Mouse (Mus musculus) MEL (cell line): ENCODE measurements around the gene Mapk8ip1. TPM values are rescaled to one million over a fixed set of nuclear protein-coding genes. Genes with fewer than 3 reads are reported as not detected.

Experiments used
- DNase-seq: peaks from one replicate; pipeline ENCODE4 v3.0.0; 2011; ENCODE audit warnings: low read depth, low spot score
- H3K27ac ChIP-seq: 2 replicates; pipeline ENCODE4 v1.5.1; 2012; ENCODE audit warnings: low read depth, mild to moderate bottlenecking, control low read depth, low read length, moderate library complexity; ENCODE audit not compliant: control insufficient read depth
- H3K27me3 ChIP-seq, 2 experiments: fragments of 150-350 bp in 1 of 2; sonication (generic) in 1 of 2; 2 replicates each; pipeline ENCODE4 v1.6.1; 2012; ENCODE audit warnings: low read length in 2 of 2, mild to moderate bottlenecking in 2 of 2, improper control_type of control experiment in 1 of 2, moderate library complexity in 1 of 2; ENCODE audit not compliant: insufficient read depth in 2 of 2, control insufficient read depth in 1 of 2
- H3K36me3 ChIP-seq, 2 experiments: 2 replicates each; pipeline ENCODE4 v1.6.1; 2012 to 2014; ENCODE audit warnings: low read length in 2 of 2, improper control_type of control experiment in 1 of 2, inconsistent platforms in 1 of 2, mild to moderate bottlenecking in 1 of 2; ENCODE audit not compliant: insufficient read depth in 2 of 2, control insufficient read depth in 1 of 2
- H3K4me1 ChIP-seq, 2 experiments: fragments of 150-350 bp in 1 of 2; sonication (generic) in 1 of 2; 2 replicates each; pipeline ENCODE4 v1.6.1; 2012; ENCODE audit warnings: low read length in 2 of 2, improper control_type of control experiment in 1 of 2, mild to moderate bottlenecking in 1 of 2; ENCODE audit not compliant: insufficient read depth in 2 of 2, control insufficient read depth in 1 of 2
- H3K4me3 ChIP-seq, 2 experiments: fragments of 150-350 bp in 1 of 2; sonication (generic) in 1 of 2; 2 replicates each; pipeline ENCODE4 v1.5.1; 2012; ENCODE audit warnings: low read depth in 2 of 2, low read length in 2 of 2, mild to moderate bottlenecking in 2 of 2, moderate library complexity in 2 of 2, control low read depth in 1 of 2, improper control_type of control experiment in 1 of 2; ENCODE audit not compliant: control insufficient read depth in 1 of 2, insufficient read depth in 1 of 2
- H3K79me2 ChIP-seq: 2 replicates; pipeline ENCODE4 v1.6.1; 2012; ENCODE audit warnings: mild to moderate bottlenecking, low read length, moderate library complexity; ENCODE audit not compliant: control insufficient read depth, poor library complexity, insufficient read depth
- H3K9ac ChIP-seq: 2 replicates; pipeline ENCODE4 v1.6.1; 2012; ENCODE audit warnings: low read depth, mild to moderate bottlenecking, control low read depth, low read length, moderate library complexity; ENCODE audit not compliant: control insufficient read depth, poor library complexity, severe bottlenecking
- H3K9me3 ChIP-seq: fragments of 150-350 bp; sonication (generic); replicated peaks from 2 replicates; pipeline ENCODE4 v1.6.1; 2012; ENCODE audit warnings: mild to moderate bottlenecking, low read length, improper control_type of control experiment, moderate library complexity; ENCODE audit not compliant: insufficient read depth
- BHLHE40 ChIP-seq: IDR thresholded peaks from 2 replicates; pipeline ENCODE4 v1.6.1; 2012; ENCODE audit warnings: low read depth, mild to moderate bottlenecking, inconsistent platforms, low read length, improper control_type of control experiment, borderline replicate concordance
- CTCF ChIP-seq, 3 experiments: IDR thresholded peaks in 2 of 3; conservative IDR thresholded peaks in 1 of 3; 2 replicates each; pipeline ENCODE4 v1.5.1; 2011 to 2012; ENCODE audit warnings: low read length in 3 of 3, low read depth in 2 of 3, mild to moderate bottlenecking in 2 of 3, improper control_type of control experiment in 1 of 3, inconsistent platforms in 1 of 3, mixed read lengths in 1 of 3, moderate library complexity in 1 of 3; ENCODE audit not compliant: control insufficient read depth in 1 of 3, insufficient read depth in 1 of 3, poor library complexity in 1 of 3, severe bottlenecking in 1 of 3
- E2F4 ChIP-seq: IDR thresholded peaks from 2 replicates; pipeline ENCODE4 v1.6.1; 2011; ENCODE audit warnings: low read depth, low read length, improper control_type of control experiment, borderline replicate concordance
- EP300 ChIP-seq, 2 experiments: IDR thresholded peaks; 2 replicates each; pipeline ENCODE4 v1.6.1; 2011; ENCODE audit warnings: improper control_type of control experiment in 2 of 2, low read length in 2 of 2, low read depth in 1 of 2, mild to moderate bottlenecking in 1 of 2
- ETS1 ChIP-seq: IDR thresholded peaks from 2 replicates; pipeline ENCODE4 v1.6.1; 2012; ENCODE audit warnings: low read depth, mild to moderate bottlenecking, inconsistent platforms, low read length, improper control_type of control experiment, moderate library complexity
- MAFK ChIP-seq: IDR thresholded peaks from 2 replicates; pipeline ENCODE4 v1.6.1; 2011; ENCODE audit warnings: low read depth, mild to moderate bottlenecking, low read length, improper control_type of control experiment, borderline replicate concordance
- MAZ ChIP-seq: IDR thresholded peaks from 2 replicates; pipeline ENCODE4 v1.6.1; 2012; ENCODE audit warnings: low read depth, mild to moderate bottlenecking, inconsistent platforms, low read length, improper control_type of control experiment
- MYB ChIP-seq: IDR thresholded peaks from 2 replicates; pipeline ENCODE4 v1.6.1; 2011; ENCODE audit warnings: mild to moderate bottlenecking, low read depth, low read length, improper control_type of control experiment
- NRF1 ChIP-seq: IDR thresholded peaks from 2 replicates; pipeline ENCODE4 v1.6.1; 2014; ENCODE audit warnings: low read depth, mild to moderate bottlenecking, inconsistent platforms, low read length, improper control_type of control experiment, moderate library complexity; ENCODE audit not compliant: poor library complexity, insufficient read depth, severe bottlenecking
- POLR2AphosphoS2 ChIP-seq: IDR thresholded peaks from 2 replicates; pipeline ENCODE4 v1.6.1; 2011; ENCODE audit warnings: low read length, improper control_type of control experiment
- POLR2AphosphoS5 ChIP-seq: IDR thresholded peaks from 2 replicates; pipeline ENCODE4 v1.6.1; 2012; ENCODE audit warnings: low read depth, borderline replicate concordance, mild to moderate bottlenecking, inconsistent platforms, low read length, moderate library complexity, mixed read lengths
- RAD21 ChIP-seq: IDR thresholded peaks from 2 replicates; pipeline ENCODE4 v1.6.1; 2011; ENCODE audit warnings: mild to moderate bottlenecking, low read depth, low read length, improper control_type of control experiment
- SIN3A ChIP-seq: IDR thresholded peaks from 2 replicates; pipeline ENCODE4 v1.6.1; 2012; ENCODE audit warnings: low read length, improper control_type of control experiment, inconsistent platforms
- SMC3 ChIP-seq: IDR thresholded peaks from 2 replicates; pipeline ENCODE4 v1.6.1; 2011; ENCODE audit warnings: low read depth, low read length, improper control_type of control experiment
- TCF12 ChIP-seq: IDR thresholded peaks from 2 replicates; pipeline ENCODE4 v1.6.1; 2014; ENCODE audit warnings: low read depth, mild to moderate bottlenecking, inconsistent platforms, low read length, improper control_type of control experiment, moderate library complexity
- polyA plus RNA-seq, 2 experiments: library from polyadenylated mRNA; stranded (reverse) in 1 of 2; unstranded in 1 of 2; fragments of >175 nt in 1 of 2; fragments of >200 nt in 1 of 2; gene quantifications; 2 replicates each; pipeline versions ENCODE4 v1.2.1 to v1.2.4; 2012; ENCODE audit warnings: low replicate concordance in 2 of 2, low read depth in 1 of 2; ENCODE audit not compliant: insufficient read length in 2 of 2, insufficient read depth in 1 of 2, missing spikeins in 1 of 2
- total RNA-seq: library from RNA; depleted of rRNA; stranded (reverse); fragments of 300-350 nt; gene quantifications from 2 replicates; pipeline ENCODE4 v1.2.3, GENCODE M21; 2012

Mapk8ip1 gene
- total and polyA plus RNA-seq, 3 experiments: 2.5 to 3.8 TPM; not detected in 1

DNA sequence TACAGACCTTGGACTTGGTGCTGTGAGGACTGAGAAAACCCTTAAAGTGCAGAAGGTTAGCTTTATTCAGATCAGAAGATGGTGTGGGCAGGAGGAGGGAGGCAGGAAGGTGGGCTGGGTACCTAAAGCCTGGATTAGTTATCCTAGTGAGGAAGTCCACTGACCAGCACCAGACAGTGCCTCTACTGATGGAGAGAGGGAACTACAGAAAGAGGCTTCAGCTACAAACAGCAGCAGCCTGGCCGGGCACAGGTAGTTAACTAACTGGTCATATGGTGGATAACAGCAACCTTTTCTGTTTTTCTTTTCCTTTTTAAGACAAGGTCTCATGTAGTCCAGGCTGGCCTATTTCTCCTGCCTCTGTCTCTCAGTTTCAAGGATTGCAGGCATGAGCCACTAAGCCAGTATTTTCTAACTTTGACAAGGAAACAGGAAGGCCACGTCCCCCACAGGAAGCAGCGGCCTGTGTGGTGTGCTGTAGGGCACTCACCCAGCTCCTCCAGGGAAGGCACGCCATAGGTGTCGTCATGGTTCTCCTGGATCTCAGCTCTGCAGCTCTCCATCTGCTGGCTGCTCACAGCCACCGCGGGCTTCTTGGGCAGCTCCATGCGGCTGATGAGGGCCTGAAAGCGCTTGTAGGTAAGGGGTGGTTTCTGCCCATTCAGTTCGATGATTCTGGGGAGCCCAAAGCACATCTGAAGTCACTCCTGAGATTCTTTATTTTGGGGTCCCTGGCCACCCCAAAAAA, 21.5 kb upstream of the Mapk8ip1 start:
- no peak for DNase-seq
- Histone ChIP-seq H3K9me3 (no peaks in the 10 kb centered on the region), H3K36me3 (peaks cover 0 to 33% of the 10 kb centered on the region in 2 experiments; a peak in 2 of 4 replicates), H3K9ac (no peak overlapping the region), H3K4me3 (no peak overlapping the region), H3K27me3 (no peaks in the 10 kb centered on the region), H3K27ac (no peak overlapping the region), H3K79me2 (peaks cover 5% of the 10 kb centered on the region; the same call in 1 of the 2 replicates), H3K4me1 (no peaks in the 10 kb centered on the region)
- TF ChIP-seq TCF12 (no peak), SMC3 (no peak), CTCF (IDR thresholded peaks at IDR 0.05 in 2 of 3, conservative IDR thresholded peaks at IDR 0.05 in 1 of 3; ENCODE audit: control insufficient read depth in 1 of 3, insufficient read depth in 1 of 3, low read depth in 2 of 3, low read length in 3 of 3, poor library complexity in 1 of 3, severe bottlenecking in 1 of 3) (peak in 2 of 3 experiments; percentile 30 to 33; a peak in 4 of 6 replicates), BHLHE40 (no peak), ETS1 (no peak), EP300 (IDR thresholded peaks at IDR 0.05; ENCODE audit: low read depth in 1 of 2, low read length in 2 of 2) (no peak)

DNA sequence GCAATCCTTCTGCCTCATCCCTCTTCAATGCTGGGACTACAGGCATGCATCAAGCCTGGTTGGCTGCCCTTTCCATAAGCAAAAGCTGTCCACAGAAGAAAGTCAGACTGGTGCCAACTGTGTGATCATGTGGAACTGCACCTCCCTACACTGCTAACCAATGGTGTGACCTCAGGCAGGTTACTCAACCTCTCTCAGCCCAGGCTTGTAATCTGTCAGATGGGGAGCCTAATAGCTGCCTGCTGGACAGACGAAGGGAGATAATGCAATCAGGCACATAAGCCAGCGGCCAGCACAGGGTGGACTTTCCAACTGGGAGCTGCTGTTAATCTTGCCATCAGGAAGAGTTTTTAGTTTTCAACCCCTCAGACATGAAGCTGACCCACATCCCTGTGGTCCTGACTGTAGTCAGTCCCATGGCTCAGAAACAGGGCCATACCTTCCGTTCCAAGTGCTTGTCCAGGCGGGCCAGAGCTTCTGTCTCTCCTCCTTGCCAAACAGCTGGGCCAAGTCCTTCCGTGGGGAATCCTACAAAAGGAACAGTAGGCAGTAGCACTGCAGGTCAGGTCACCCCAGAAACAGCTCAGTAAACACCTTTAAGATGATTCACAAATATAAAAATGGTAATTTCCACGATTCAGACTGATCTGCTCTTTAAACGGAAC, 20.8 kb upstream of the Mapk8ip1 start:
- Histone ChIP-seq H3K4me1 (no peaks in the 10 kb centered on the region), H3K79me2 (0 out of 2 replicates have a peak, but pooled peaks cover 2% of the 10 kb centered on the region), H3K27me3 (no peaks in the 10 kb centered on the region), H3K9ac (no peak overlapping the region), H3K27ac (no peak overlapping the region), H3K9me3 (no peaks in the 10 kb centered on the region), H3K4me3 (no peak overlapping the region), H3K36me3 (peaks cover 0 to 33% of the 10 kb centered on the region in 2 experiments; a peak in 2 of 4 replicates)
- DNase-seq: no peak
- TF ChIP-seq BHLHE40: no peak
- TF ChIP-seq NRF1: no peak
- TF ChIP-seq MAFK: no peak
- TF ChIP-seq E2F4: no peak
- TF ChIP-seq RAD21: no peak
- TF ChIP-seq POLR2AphosphoS2: no peak
- no peak for TF ChIP-seq MYB
- no peak for TF ChIP-seq TCF12
- no peak for TF ChIP-seq SIN3A
- TF ChIP-seq POLR2AphosphoS5: no peak
- no peak for TF ChIP-seq MAZ
